Mouse (Mus musculus): ENCODE data around the gene Etv3. TPM values are rescaled to one million over a fixed set of nuclear protein-coding genes. Genes with fewer than 3 reads are reported as not detected.

Gene Etv3
- polyA plus RNA-seq, 2 experiments = 1.3 to 2.7 TPM

DNA sequence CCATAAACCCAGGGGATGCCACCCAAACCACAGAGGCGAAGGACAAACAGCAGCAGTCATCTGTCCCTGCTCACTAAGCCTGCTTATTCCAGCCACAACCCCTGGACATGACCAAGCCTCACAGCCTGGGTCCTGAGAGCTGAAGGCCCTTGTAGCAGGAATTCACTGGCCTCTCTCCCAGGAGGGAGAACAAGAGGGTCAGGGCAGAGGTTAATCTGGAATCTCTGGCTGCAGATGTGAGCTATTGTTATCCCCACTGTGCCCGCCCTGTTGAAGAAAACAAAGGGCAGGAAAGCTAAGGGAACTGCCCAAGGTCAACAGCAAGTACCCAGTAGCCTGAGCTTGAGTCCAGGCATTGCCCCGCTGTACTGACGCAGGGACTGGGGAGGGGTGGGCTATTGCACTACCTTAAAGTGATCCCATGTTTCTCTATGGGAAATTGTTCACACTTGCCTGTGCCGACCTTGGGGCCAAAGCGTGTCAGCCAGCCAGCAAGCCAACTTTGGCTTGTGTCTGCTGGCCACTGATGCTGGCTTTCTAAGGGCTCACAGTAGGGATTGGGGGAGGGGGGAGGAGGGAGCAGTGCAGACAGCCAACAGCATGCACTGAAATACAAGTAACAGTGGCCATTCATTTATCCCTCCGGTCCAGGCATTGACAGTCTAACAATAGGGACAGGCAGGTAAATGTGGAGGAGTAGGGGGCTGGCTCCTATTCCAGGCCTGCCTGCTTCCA is 17.4 kb downstream of the Etv3 start:
- no peak overlapping the region for H3K27ac ChIP-seq
- WGBS (ENCODE audit: insufficient replicate concordance) = 69% methylated on average over 7 of the region's 7 CpGs
- TF ChIP-seq CTCF (IDR thresholded peaks at IDR 0.05; ENCODE audit: low read depth) (no peak), EP300 (IDR thresholded peaks at IDR 0.05; ENCODE audit: low read depth) (no peak)

DNA sequence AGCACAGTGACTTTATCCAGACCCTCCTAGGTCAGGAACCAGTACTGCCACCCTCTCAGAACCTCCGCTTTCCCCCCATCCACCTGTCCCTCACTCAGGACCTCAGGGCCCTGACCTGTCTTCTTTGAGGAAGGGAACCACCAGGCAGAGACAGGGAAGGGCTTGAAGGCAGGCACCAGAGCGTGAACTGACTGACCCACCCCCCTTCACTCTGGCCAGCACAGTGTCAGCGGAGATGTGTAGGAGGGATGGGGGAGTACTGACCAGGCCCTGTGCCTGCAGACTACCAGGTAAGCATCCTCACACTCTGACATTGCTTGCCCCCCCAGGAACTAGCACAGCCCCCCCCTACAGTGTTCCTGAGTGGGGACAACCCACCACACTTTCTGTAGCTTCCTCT is 20.3 kb downstream of the Etv3 start:
- DNase-seq (ENCODE audit: low read depth in 3 of 3, low spot score in 3 of 3) = no peak
- H3K27ac ChIP-seq = no peak overlapping the region
- TF ChIP-seq EP300 (IDR thresholded peaks at IDR 0.05; ENCODE audit: low read depth) (no peak), CTCF (IDR thresholded peaks at IDR 0.05; ENCODE audit: low read depth) (no peak)
- 74% methylated on average over 3 of the region's 3 CpGs for WGBS (ENCODE audit: insufficient replicate concordance)
- H3K4me1 ChIP-seq (replicated peaks; ENCODE audit: control insufficient read depth in 2 of 2, insufficient read depth in 2 of 2, low read length in 1 of 2) = no peaks in the 10 kb centered on the region
- H3K9ac ChIP-seq (replicated peaks) = no peak overlapping the region
- H3K27me3 ChIP-seq (ENCODE audit: control insufficient read depth, insufficient read depth, low read length) = no peaks in the 10 kb centered on the region; the same call in 1 of the 2 replicates
- H3K4me2 ChIP-seq (ENCODE audit: low read depth) = no peak overlapping the region
- no peak for ATAC-seq (ENCODE audit: insufficient read depth)
- no peaks in the 10 kb centered on the region for H3K36me3 ChIP-seq (replicated peaks; ENCODE audit: control insufficient read depth, insufficient read depth, low read depth)
- no peaks in the 10 kb centered on the region for H3K9me3 ChIP-seq (ENCODE audit: control insufficient read depth, low read length)
- H3K4me3 ChIP-seq (ENCODE audit: insufficient read depth in 1 of 2, low read depth in 2 of 2, low read length in 2 of 2) = no peak overlapping the region

More for the DNA sequence above, 17.4 kb downstream of the Etv3 start:
- H3K36me3 ChIP-seq (replicated peaks; ENCODE audit: control insufficient read depth, insufficient read depth, low read depth) = no peaks in the 10 kb centered on the region
- DNase-seq (ENCODE audit: low read depth in 3 of 3, low spot score in 3 of 3) (no peak), ATAC-seq (ENCODE audit: insufficient read depth) (no peak)
- H3K9ac ChIP-seq (replicated peaks) = no peak overlapping the region
- no peak overlapping the region for H3K4me3 ChIP-seq (ENCODE audit: insufficient read depth in 1 of 2, low read depth in 2 of 2, low read length in 2 of 2)
- H3K4me1 ChIP-seq (replicated peaks; ENCODE audit: control insufficient read depth in 2 of 2, insufficient read depth in 2 of 2, low read length in 1 of 2) = 0 out of 4 replicates have a peak, but pooled peaks cover 0 to 2% of the 10 kb centered on the region in 2 experiments
- H3K9me3 ChIP-seq (ENCODE audit: control insufficient read depth, low read length) = no peaks in the 10 kb centered on the region
- H3K4me2 ChIP-seq (ENCODE audit: low read depth) = no peak overlapping the region
- no peaks in the 10 kb centered on the region for H3K27me3 ChIP-seq (ENCODE audit: control insufficient read depth, insufficient read depth, low read length)

DNA sequence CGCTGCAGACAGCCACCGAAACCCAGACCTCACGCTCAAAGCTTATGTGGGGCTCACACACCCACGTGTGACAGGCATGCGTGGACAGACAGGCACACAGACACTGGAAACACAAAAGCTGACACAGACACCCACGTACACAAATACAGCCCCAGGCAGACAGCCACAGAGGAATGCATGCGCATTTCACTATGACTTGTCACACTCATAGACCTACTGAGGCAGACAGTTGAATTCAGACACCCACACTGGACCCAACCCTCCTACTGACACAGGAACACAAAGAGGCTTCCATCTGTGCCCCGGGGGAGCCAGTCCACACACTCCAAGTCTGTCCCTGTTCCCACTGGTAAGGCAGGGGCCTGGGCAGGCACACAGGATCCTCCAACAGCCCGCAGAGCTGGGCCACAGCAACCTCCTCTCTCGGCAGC is 21.1 kb downstream of the Etv3 start:
- TF ChIP-seq CTCF (IDR thresholded peaks at IDR 0.05; ENCODE audit: low read depth) (no peak), EP300 (IDR thresholded peaks at IDR 0.05; ENCODE audit: low read depth) (no peak)
- H3K9me3 ChIP-seq (ENCODE audit: control insufficient read depth, low read length) = no peaks in the 10 kb centered on the region
- no peak overlapping the region for H3K4me2 ChIP-seq (ENCODE audit: low read depth)
- no peaks in the 10 kb centered on the region for H3K36me3 ChIP-seq (replicated peaks; ENCODE audit: control insufficient read depth, insufficient read depth, low read depth)
- no peak overlapping the region for H3K27ac ChIP-seq
- no peaks in the 10 kb centered on the region; the same call in 1 of the 2 replicates for H3K27me3 ChIP-seq (ENCODE audit: control insufficient read depth, insufficient read depth, low read length)
- DNase-seq (ENCODE audit: low read depth in 3 of 3, low spot score in 3 of 3) (no peak), ATAC-seq (ENCODE audit: insufficient read depth) (no peak)
- H3K9ac ChIP-seq (replicated peaks) = no peak overlapping the region
- 69% methylated on average over 10 of the region's 10 CpGs for WGBS (ENCODE audit: insufficient replicate concordance)
- H3K4me3 ChIP-seq (ENCODE audit: insufficient read depth in 1 of 2, low read depth in 2 of 2, low read length in 2 of 2) = no peak overlapping the region
- H3K4me1 ChIP-seq (replicated peaks; ENCODE audit: control insufficient read depth in 2 of 2, insufficient read depth in 2 of 2, low read length in 1 of 2) = no peaks in the 10 kb centered on the region

DNA sequence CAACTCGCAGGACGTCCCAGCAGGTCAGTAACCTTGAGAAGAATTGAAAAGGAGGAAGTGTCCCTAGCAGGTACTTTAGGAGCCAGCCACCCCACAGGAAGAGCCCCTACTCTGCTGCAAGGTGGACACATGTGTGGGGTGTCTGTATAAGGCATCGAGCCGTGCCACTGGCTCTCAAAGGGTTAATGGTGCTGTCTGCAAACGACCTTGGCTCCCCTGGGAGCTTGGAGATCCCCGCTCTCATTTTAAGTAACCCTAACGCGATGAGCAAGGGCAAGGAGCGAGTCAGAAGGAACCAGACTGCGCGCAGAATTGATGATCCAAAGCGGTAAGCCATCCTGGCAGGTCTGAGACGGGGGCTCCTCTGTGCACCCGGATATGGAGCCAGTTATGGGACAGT is 24.7 kb downstream of the Etv3 start:
- Histone ChIP-seq H3K4me1 (replicated peaks; ENCODE audit: control insufficient read depth in 2 of 2, insufficient read depth in 2 of 2, low read length in 1 of 2) (no peaks in the 10 kb centered on the region), H3K36me3 (replicated peaks; ENCODE audit: control insufficient read depth, insufficient read depth, low read depth) (no peaks in the 10 kb centered on the region), H3K4me3 (ENCODE audit: insufficient read depth in 1 of 2, low read depth in 2 of 2, low read length in 2 of 2) (no peak overlapping the region), H3K4me2 (ENCODE audit: low read depth) (no peak overlapping the region), H3K9ac (replicated peaks) (no peak overlapping the region), H3K27me3 (ENCODE audit: control insufficient read depth, insufficient read depth, low read length) (no peaks in the 10 kb centered on the region; the same call in 1 of the 2 replicates), H3K9me3 (ENCODE audit: control insufficient read depth, low read length) (no peaks in the 10 kb centered on the region), H3K27ac (no peak overlapping the region)
- no peak for ATAC-seq (ENCODE audit: insufficient read depth)
- TF ChIP-seq EP300 (IDR thresholded peaks at IDR 0.05; ENCODE audit: low read depth) (no peak), CTCF (IDR thresholded peaks at IDR 0.05; ENCODE audit: low read depth) (no peak)
- no peak for DNase-seq (ENCODE audit: low read depth in 3 of 3, low spot score in 3 of 3)
- WGBS (ENCODE audit: insufficient replicate concordance) = 31% methylated on average over 14 of the region's 14 CpGs

DNA sequence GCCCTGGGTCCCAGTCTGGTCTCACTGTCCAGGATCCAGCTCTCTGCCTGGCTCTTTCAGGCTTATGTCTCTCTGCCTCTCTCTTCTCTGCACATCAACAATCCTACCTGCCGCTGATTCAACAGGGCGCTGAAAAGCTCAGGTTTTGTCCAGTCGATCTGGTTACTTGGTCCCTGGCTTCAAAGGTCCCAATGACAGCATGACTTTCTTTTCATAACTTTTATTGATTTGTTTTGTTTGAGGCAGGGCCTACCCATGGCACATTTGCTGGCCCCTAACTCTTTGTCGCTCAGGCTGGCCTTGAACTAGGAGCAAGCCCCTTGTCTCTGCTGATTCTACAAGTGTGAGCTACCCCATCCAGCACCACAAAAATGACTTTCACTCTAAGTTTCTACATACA is 27.1 kb downstream of the Etv3 start:
- no peaks in the 10 kb centered on the region; a peak in 1 of 4 replicates for H3K4me1 ChIP-seq (replicated peaks; ENCODE audit: control insufficient read depth in 2 of 2, insufficient read depth in 2 of 2, low read length in 1 of 2)
- TF ChIP-seq EP300 (IDR thresholded peaks at IDR 0.05; ENCODE audit: low read depth) (no peak), CTCF (IDR thresholded peaks at IDR 0.05; ENCODE audit: low read depth) (no peak)

More for the DNA sequence above, 27.1 kb downstream of the Etv3 start:
- Histone ChIP-seq H3K27ac (no peak overlapping the region), H3K4me2 (ENCODE audit: low read depth) (no peak overlapping the region), H3K9ac (replicated peaks) (no peak overlapping the region), H3K27me3 (ENCODE audit: control insufficient read depth, insufficient read depth, low read length) (no peaks in the 10 kb centered on the region; the same call in 1 of the 2 replicates), H3K9me3 (ENCODE audit: control insufficient read depth, low read length) (no peaks in the 10 kb centered on the region), H3K4me3 (ENCODE audit: insufficient read depth in 1 of 2, low read depth in 2 of 2, low read length in 2 of 2) (no peak overlapping the region), H3K36me3 (replicated peaks; ENCODE audit: control insufficient read depth, insufficient read depth, low read depth) (no peaks in the 10 kb centered on the region)
- ATAC-seq (ENCODE audit: insufficient read depth) (no peak), DNase-seq (ENCODE audit: low read depth in 3 of 3, low spot score in 3 of 3) (no peak)
- WGBS (ENCODE audit: insufficient replicate concordance) = 68% methylated on average over 4 of the region's 4 CpGs
